Mouse (Mus musculus) stomach, postnatal 0 days (tissue): ENCODE results near the gene Mapk1. TPM values are rescaled to one million over a fixed set of nuclear protein-coding genes. Genes with fewer than 3 reads are reported as not detected.

Experiments
- ATAC-seq: fragments of 200-750 bp; cut with Nextera tagmentation; 2 replicates; pipeline ENCODE4 v1.8.0; 2017; ENCODE audit not compliant: low FRiP score, low TSS enrichment
- DNase-seq: peaks from one replicate; pipeline ENCODE4 v3.0.0-alpha.2; 2016; ENCODE audit warnings: low spot score
- H3K27ac ChIP-seq: fragments of 300-500 bp; sonication (generic); replicated peaks from 2 replicates; pipeline ENCODE4 v1.5.1; 2014; ENCODE audit warnings: mild to moderate bottlenecking, control low read depth
- H3K27me3 ChIP-seq: fragments of 300-500 bp; sonication (generic); 2 replicates; pipeline ENCODE4 v1.6.1; 2014; ENCODE audit warnings: low read length; ENCODE audit not compliant: control insufficient read depth, insufficient read depth
- H3K36me3 ChIP-seq: fragments of 300-500 bp; sonication (generic); 2 replicates; pipeline ENCODE4 v1.6.1; 2014; ENCODE audit warnings: low read length, mixed read lengths; ENCODE audit not compliant: control insufficient read depth, insufficient read depth
- H3K4me1 ChIP-seq: fragments of 300-500 bp; sonication (generic); replicated peaks from 2 replicates; pipeline ENCODE4 v1.6.1; 2014; ENCODE audit warnings: antibody characterized with exemption; ENCODE audit not compliant: control insufficient read depth, insufficient read depth
- H3K4me2 ChIP-seq: fragments of 300-500 bp; sonication (generic); replicated peaks from 2 replicates; pipeline ENCODE4 v1.6.1; 2014; ENCODE audit warnings: low read depth, mild to moderate bottlenecking, control low read depth, moderate library complexity
- H3K4me3 ChIP-seq: fragments of 300-500 bp; sonication (generic); 2 replicates; pipeline ENCODE4 v1.5.1; 2014; ENCODE audit warnings: low read depth, low read length, control low read depth
- H3K9ac ChIP-seq: fragments of 300-500 bp; sonication (generic); 2 replicates; pipeline ENCODE4 v1.6.1; 2014; ENCODE audit warnings: mild to moderate bottlenecking, low read length, control low read depth, mixed read lengths
- H3K9me3 ChIP-seq: fragments of 300-500 bp; sonication (generic); 2 replicates; pipeline ENCODE4 v1.6.1; 2016; ENCODE audit warnings: low read length; ENCODE audit not compliant: control insufficient read depth
- CTCF ChIP-seq: IDR thresholded peaks from 2 replicates; pipeline ENCODE4 v1.5.1; 2016; ENCODE audit warnings: antibody characterized with exemption, low read depth, mild to moderate bottlenecking, moderate library complexity
- EP300 ChIP-seq: optimal IDR thresholded peaks from 2 replicates; pipeline ENCODE3; 2016; ENCODE audit warnings: antibody characterized with exemption
- WGBS: fragments of 180-500 bp; shearing (Covaris S2); extraction: QIAGEN DNeasy Blood & Tissue Kit; methylation state at CpG from one replicate; pipeline ENCODE4 v1.1.7; 2014; 5-methylcytosine and 5-hydroxymethylcytosine counted together
- polyA plus RNA-seq: library from polyadenylated mRNA; unstranded; fragments of >200 nt; fragmentation: Nextera tagmentation; extraction: Ambion mirVana; gene quantifications from 2 replicates; pipeline ENCODE4 v1.2.1, GENCODE M21; 2015

Gene Mapk1
- polyA plus RNA-seq, 1 experiment from 2014 or later, result 93.2 TPM

DNA sequence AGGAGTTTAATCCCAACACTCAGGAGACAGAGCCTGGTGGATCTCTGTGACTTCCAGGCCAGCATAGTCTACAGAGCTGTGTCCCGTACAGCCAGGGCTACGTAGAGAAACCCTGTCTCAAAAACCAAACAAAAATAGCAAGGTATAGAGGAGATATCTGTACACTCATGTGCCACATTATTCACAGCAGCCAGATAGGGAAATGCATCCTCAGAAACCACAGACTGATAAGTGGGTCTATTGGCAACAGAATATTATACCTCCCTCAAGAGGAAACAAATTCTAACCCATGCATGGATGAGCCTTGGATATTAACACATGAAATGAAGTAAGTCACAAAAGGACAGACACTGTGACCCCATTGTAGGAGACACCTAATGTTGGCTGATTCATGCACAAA is 84.4 kb downstream of the Mapk1 start:
- Histone ChIP-seq H3K9me3 (no peaks in the 10 kb centered on the region), H3K27me3 (no peaks in the 10 kb centered on the region), H3K27ac (no peak overlapping the region), H3K4me1 (no peaks in the 10 kb centered on the region), H3K4me3 (no peak overlapping the region), H3K36me3 (no peaks in the 10 kb centered on the region), H3K4me2 (no peak overlapping the region), H3K9ac (no peak overlapping the region)
- TF ChIP-seq EP300 (no peak), CTCF (no peak)
- DNase-seq, result no peak
- 75% methylated on average over 2 of the region's 2 CpGs for WGBS
- no peak for ATAC-seq

DNA sequence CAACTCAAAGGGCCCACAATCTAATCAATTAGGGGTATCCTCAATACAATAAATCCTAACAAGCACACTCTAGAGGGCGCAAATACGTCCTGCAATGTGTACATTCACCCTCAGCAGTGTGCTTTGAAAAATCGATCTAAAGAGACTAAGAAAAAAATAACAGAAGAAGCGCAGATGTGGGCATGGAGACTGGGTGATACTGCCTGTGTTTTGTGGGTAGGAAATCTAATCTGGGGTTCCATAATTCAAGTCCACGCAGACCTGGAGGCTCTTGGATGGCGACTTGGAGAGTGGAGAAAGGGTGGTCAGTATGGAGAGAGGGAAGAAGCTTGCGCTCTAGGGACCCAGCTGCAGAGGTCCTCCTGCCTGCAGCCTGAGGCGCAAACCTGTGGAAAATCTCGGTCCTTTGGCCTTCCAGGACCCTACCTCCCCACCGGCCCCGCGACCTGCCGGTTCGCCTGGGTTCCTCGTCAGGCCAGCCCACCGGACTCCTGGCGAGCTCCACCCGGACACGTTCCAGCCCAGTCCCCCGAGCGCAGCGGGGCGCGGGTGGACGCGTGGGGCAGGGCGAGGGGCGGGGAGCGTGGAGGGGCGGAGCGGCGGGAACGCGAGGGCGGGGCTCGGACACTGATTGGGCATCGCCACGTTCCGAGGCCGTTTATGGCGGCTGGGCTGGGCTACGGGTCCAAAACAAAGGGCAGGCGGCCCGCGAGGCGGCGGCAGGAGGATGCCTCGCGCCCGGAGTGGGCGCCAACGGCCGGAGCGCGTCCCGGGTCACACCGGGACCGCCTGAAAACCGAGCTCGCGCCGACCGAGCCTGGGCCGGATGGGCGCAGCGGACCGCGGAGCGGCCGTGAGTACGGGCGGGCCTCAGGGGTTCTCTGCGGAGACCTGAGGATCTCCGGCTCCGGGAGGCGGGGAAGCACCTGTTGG is 86.6 kb downstream of the Mapk1 start, which contains the start of gene Ypel1:
Gene Ypel1, plus strand, starts transcription at position 186 of the 933 bp plus-strand sequence.
- H3K27me3 ChIP-seq, result no peaks in the 10 kb centered on the region
- peak within 1 kb of the TSS; percentile 68 for H3K9ac ChIP-seq
- ATAC-seq, result peak; percentile 94
- H3K9me3 ChIP-seq, result no peaks in the 10 kb centered on the region
- peak within 1 kb of the TSS; percentile 70 for H3K4me3 ChIP-seq
- DNase-seq, result peak; percentile 88
- no peaks in the 10 kb centered on the region for H3K36me3 ChIP-seq
- H3K4me2 ChIP-seq, result peak within 1 kb of the TSS; percentile 89
- WGBS, result under 1% methylated on average over 74 of the region's 76 CpGs
- no peaks in the 10 kb centered on the region for H3K4me1 ChIP-seq
- TF ChIP-seq CTCF (peak; percentile 61), EP300 (no peak)
- peak within 1 kb of the TSS; percentile 76 for H3K27ac ChIP-seq

GRCm38 (mm10) chr16:17070716-17071115 is 87.5 kb downstream of the Mapk1 start:
- peak overlapping the region; percentile 70 for H3K4me3 ChIP-seq
- peak overlapping the region; percentile 89 for H3K4me2 ChIP-seq
- no peaks in the 10 kb centered on the region for H3K27me3 ChIP-seq
- no peak for ATAC-seq
- no peak for TF ChIP-seq EP300
- H3K4me1 ChIP-seq, result no peaks in the 10 kb centered on the region
- no peak overlapping the region for H3K27ac ChIP-seq
- WGBS, result 32% methylated on average over 6 of the region's 6 CpGs
- no peak overlapping the region for H3K9ac ChIP-seq
- H3K9me3 ChIP-seq, result no peaks in the 10 kb centered on the region
- no peak for DNase-seq
- no peaks in the 10 kb centered on the region for H3K36me3 ChIP-seq

DNA sequence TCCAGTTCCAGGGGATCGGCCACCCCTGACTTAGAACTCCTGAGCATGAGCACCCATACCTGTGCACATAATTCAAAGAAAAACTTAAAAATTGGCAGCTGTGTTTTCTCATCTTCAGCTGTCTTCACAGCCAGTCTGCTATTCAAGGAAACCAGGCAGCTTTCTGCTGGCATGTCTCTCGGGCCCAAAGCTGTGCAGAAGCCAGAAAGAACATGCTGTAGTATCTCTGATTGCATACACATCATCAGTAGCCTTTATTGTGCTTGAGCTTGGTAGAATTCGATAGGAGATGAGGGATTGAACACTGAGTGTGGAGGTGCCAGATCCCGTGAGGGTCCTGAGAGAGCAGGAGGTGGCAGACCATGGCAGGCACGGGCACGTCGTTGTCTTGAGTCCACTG is 89.8 kb downstream of the Mapk1 start:
- 87% methylated on average over 7 of the region's 7 CpGs for WGBS
- H3K27ac ChIP-seq, result no peak overlapping the region
- no peak overlapping the region for H3K4me2 ChIP-seq
- TF ChIP-seq EP300 (no peak), CTCF (no peak)
- no peaks in the 10 kb centered on the region for H3K27me3 ChIP-seq
- H3K9me3 ChIP-seq, result no peaks in the 10 kb centered on the region
- no peak for DNase-seq
- no peaks in the 10 kb centered on the region for H3K4me1 ChIP-seq
- no peak overlapping the region for H3K4me3 ChIP-seq
- no peaks in the 10 kb centered on the region for H3K36me3 ChIP-seq
- ATAC-seq, result no peak
- no peak overlapping the region for H3K9ac ChIP-seq

DNA sequence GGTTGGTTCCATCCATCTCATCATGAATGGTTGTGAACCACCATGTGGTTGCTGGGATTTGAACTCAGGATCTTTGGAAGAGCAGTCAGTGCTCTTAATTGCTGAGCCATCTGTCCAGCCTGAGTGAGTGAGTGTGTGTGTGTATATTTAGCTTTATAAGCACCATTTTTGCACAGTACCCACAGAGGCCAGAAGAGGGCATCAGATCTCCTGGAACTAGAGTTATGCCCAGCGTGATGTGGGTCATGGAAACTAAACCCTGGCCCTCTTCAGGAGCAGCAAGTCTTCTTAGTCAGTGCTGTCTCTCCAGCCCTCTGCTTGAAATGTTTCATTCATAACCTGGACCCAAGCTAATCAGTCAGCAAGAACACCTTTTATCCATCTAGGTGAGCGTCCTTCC is 93.1 kb downstream of the Mapk1 start:
- no peaks in the 10 kb centered on the region for H3K9me3 ChIP-seq
- no peak overlapping the region for H3K27ac ChIP-seq
- DNase-seq, result no peak
- H3K36me3 ChIP-seq, result no peaks in the 10 kb centered on the region; the same call in 1 of the 2 replicates
- no peaks in the 10 kb centered on the region for H3K4me1 ChIP-seq
- no peak overlapping the region for H3K4me2 ChIP-seq
- no peak overlapping the region for H3K4me3 ChIP-seq
- H3K27me3 ChIP-seq, result no peaks in the 10 kb centered on the region
- 94% methylated on average over 2 of the region's 2 CpGs for WGBS
- ATAC-seq, result no peak
- no peak for TF ChIP-seq EP300
- TF ChIP-seq CTCF, result peak; percentile 23; the same call in 1 of the 2 replicates
- H3K9ac ChIP-seq, result no peak overlapping the region

DNA sequence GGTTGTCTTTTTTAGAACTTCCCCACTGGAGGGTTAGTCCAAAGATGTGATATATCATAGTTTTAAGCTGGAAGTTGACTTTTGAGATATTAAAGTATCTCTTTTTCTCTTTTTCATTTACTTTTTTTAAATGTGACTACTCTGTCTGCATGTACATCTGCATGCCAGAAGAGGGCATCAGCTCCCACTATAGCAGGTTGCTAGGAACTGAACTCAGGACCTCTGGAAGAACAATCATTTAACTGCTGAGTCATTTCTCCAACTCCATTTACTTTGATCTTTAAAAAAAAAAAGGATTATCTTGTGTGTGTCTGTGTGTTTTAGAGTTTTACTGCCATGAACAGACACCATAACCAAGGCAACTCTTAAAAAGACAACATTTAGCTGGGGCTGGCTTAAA is 93.7 kb downstream of the Mapk1 start:
- no peaks in the 10 kb centered on the region for H3K9me3 ChIP-seq
- TF ChIP-seq CTCF, result peak; percentile 13; the same call in 1 of the 2 replicates
- no peak for TF ChIP-seq EP300
- no peak overlapping the region for H3K9ac ChIP-seq
- H3K4me3 ChIP-seq, result no peak overlapping the region
- H3K4me2 ChIP-seq, result no peak overlapping the region
- H3K4me1 ChIP-seq, result no peaks in the 10 kb centered on the region
- no peak for ATAC-seq
- H3K36me3 ChIP-seq, result no peaks in the 10 kb centered on the region; the same call in 1 of the 2 replicates
- no peak for DNase-seq
- no peak overlapping the region for H3K27ac ChIP-seq
- no peaks in the 10 kb centered on the region for H3K27me3 ChIP-seq
